9 mouse cellular contexts compared by ENCODE assay signal in the genomic region with DNA sequence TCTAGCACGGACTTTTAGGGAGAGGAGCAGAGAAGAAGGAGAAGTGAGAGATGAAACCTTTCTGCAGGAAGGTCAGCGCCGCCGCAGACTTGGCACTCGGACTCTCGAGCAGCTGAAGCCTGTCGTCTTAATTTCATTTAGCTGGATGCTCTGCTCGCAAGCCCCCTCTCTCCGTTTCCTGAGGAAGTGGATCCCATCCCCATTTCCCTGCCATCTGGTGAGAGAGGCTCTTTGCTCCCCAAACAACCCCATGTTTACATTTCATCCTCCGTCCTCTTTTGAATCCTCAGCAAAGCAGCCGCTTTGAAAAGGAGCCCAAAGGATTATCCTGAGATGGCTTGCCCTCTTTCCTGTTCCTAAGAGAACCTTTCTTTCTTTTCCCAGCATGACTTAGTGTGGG. TPM values are rescaled to one million over a fixed set of nuclear protein-coding genes. Genes with fewer than 3 reads are reported as not detected.
DNase-seq lines count a peak whose midpoint lies in the region; ATAC-seq lines count a peak whose summit lies in the region.
"Had no signal": no experiment of that assay in that cellular context is flagged by ENCODE, and none has a peak within 500 bp of the region (broad histone marks: within the 10 kb centered on the region; RNA-seq: fewer than 3 reads in every experiment).

No protein-coding gene starts in this region.

- H3K36me3 ChIP-seq in limb, embryonic 13.5 days: no peaks in the 10 kb centered on the region
- no peaks in the 10 kb centered on the region for H3K36me3 ChIP-seq in limb, embryonic 10.5 days
- no peaks in the 10 kb centered on the region for H3K36me3 ChIP-seq in liver, embryonic 12.5 days
- no peaks in the 10 kb centered on the region for H3K36me3 ChIP-seq in stomach, embryonic 14.5 days (ENCODE audit: control insufficient read depth, insufficient read depth, low read length)

- 28% methylated on average over 11 of the region's 11 CpGs for WGBS in limb, embryonic 13.5 days
- 32% methylated on average over 11 of the region's 11 CpGs for WGBS in limb, embryonic 10.5 days
- WGBS in liver, embryonic 12.5 days (ENCODE audit: insufficient replicate concordance): 14% methylated on average over 11 of the region's 11 CpGs
- WGBS in stomach, embryonic 14.5 days: 2% methylated on average over 11 of the region's 11 CpGs

- no peaks in the 10 kb centered on the region for H3K27me3 ChIP-seq in limb, embryonic 13.5 days
- no peaks in the 10 kb centered on the region for H3K27me3 ChIP-seq in limb, embryonic 10.5 days (ENCODE audit: low read depth, poor library complexity, severe bottlenecking)
- no peaks in the 10 kb centered on the region for H3K27me3 ChIP-seq in liver, embryonic 12.5 days (replicated peaks)
- H3K27me3 ChIP-seq in stomach, embryonic 14.5 days (ENCODE audit: control insufficient read depth, insufficient read depth, low read length): no peaks in the 10 kb centered on the region
- H3K27me3 ChIP-seq: Patski had no signal

- no peak for ATAC-seq in limb, embryonic 13.5 days (ENCODE audit: low FRiP score, low read depth)
- peak; percentile 46; the same call in 1 of the 2 replicates for ATAC-seq in granulocyte monocyte progenitor cell, adult 5-6 weeks (replicated peaks; ENCODE audit: poor library complexity, severe bottlenecking)
- ATAC-seq in liver, embryonic 12.5 days: no peak
- ATAC-seq in stomach, embryonic 14.5 days (ENCODE audit: insufficient number of reproducible peaks, insufficient read depth, low FRiP score, low read depth): peak; percentile 72; the same call in 1 of the 2 replicates
- no peak for ATAC-seq in frontal cortex, adult (ENCODE audit: low TSS enrichment)
- ATAC-seq: Patski had no signal

- 0 out of 2 replicates have a peak overlapping the region, but pooled peaks have one; percentile 14 for H3K9ac ChIP-seq in limb, embryonic 13.5 days
- no peak overlapping the region for H3K9ac ChIP-seq in liver, embryonic 12.5 days
- no peak overlapping the region for H3K9ac ChIP-seq in stomach, embryonic 14.5 days (replicated peaks; ENCODE audit: low read depth, low read length)

- no peak for DNase-seq in limb, embryonic 10.5 days (ENCODE audit: low spot score)
- no peak for DNase-seq in adrenal gland, postnatal 10 days
- DNase-seq in yolk sac, embryonic 10.5 days (ENCODE audit: low spot score): no peak

- no peak overlapping the region for H3K27ac ChIP-seq in limb, embryonic 13.5 days
- H3K27ac ChIP-seq in limb, embryonic 10.5 days: no peak overlapping the region
- no peak overlapping the region for H3K27ac ChIP-seq in liver, embryonic 12.5 days
- peak overlapping the region; percentile 4; the same call in 1 of the 2 replicates for H3K27ac ChIP-seq in stomach, embryonic 14.5 days (ENCODE audit: low read length)

- H3K4me2 ChIP-seq in limb, embryonic 13.5 days (replicated peaks): no peak overlapping the region; the same call in 1 of the 2 replicates
- H3K4me2 ChIP-seq in liver, embryonic 12.5 days: peak overlapping the region; percentile 22; the same call in 1 of the 2 replicates
- H3K4me2 ChIP-seq in stomach, embryonic 14.5 days (replicated peaks; ENCODE audit: low read depth, low read length): peak overlapping the region; percentile 2

- H3K9me3 ChIP-seq in limb, embryonic 13.5 days: 0 out of 2 replicates have a peak, but pooled peaks cover 1% of the 10 kb centered on the region
- no peaks in the 10 kb centered on the region for H3K9me3 ChIP-seq in limb, embryonic 10.5 days (replicated peaks)
- H3K9me3 ChIP-seq in liver, embryonic 12.5 days (replicated peaks): no peaks in the 10 kb centered on the region
- H3K9me3 ChIP-seq in stomach, embryonic 14.5 days (ENCODE audit: control insufficient read depth, low read depth, low read length): no peaks in the 10 kb centered on the region

- H3K4me3 ChIP-seq in limb, embryonic 13.5 days: no peak overlapping the region
- no peak overlapping the region for H3K4me3 ChIP-seq in limb, embryonic 10.5 days
- H3K4me3 ChIP-seq in liver, embryonic 12.5 days: no peak overlapping the region
- no peak overlapping the region for H3K4me3 ChIP-seq in stomach, embryonic 14.5 days (ENCODE audit: low read depth, low read length)

- H3K4me1 ChIP-seq in limb, embryonic 13.5 days: peaks cover 3% of the 10 kb centered on the region
- H3K4me1 ChIP-seq in limb, embryonic 10.5 days: peaks cover 4% of the 10 kb centered on the region
- H3K4me1 ChIP-seq in liver, embryonic 12.5 days: peaks cover 16% of the 10 kb centered on the region; the same call in 1 of the 2 replicates
- H3K4me1 ChIP-seq in stomach, embryonic 14.5 days (ENCODE audit: control insufficient read depth, insufficient read depth, low read length): peaks cover 10% of the 10 kb centered on the region; the same call in 1 of the 2 replicates

RNA-seq across cellular contexts. Expression of gene Kitl, which starts 16.2 kb away (rescaled TPM):
- polyA plus RNA-seq in limb, embryonic 13.5 days (2015; fragmentation: Nextera tagmentation; extraction: Ambion mirVana): 14.4 and 15.9 TPM in 2 replicates
- 7.0 and 9.0 TPM in 2 replicates for polyA plus RNA-seq in limb, embryonic 10.5 days (2016; fragmentation: Nextera tagmentation; extraction: Ambion mirVana)
- 0.17 TPM in 1 of 2 replicates, not detected in the other for total RNA-seq in granulocyte monocyte progenitor cell, adult 5-6 weeks (2014; fragmentation: Nextera tagmentation)
- not detected in 2 replicates for total RNA-seq in granulocyte monocyte progenitor cell, adult 5-6 weeks (2017)
- 15.8 and 19.6 TPM in 2 replicates for polyA plus RNA-seq in liver, embryonic 12.5 days (2016; fragmentation: Nextera tagmentation; extraction: Ambion mirVana)
- polyA plus RNA-seq in stomach, embryonic 14.5 days (2014; fragmentation: Nextera tagmentation; extraction: Ambion mirVana): 55.5 and 56.8 TPM in 2 replicates
- total RNA-seq in adrenal gland, postnatal 10 days (2021): 10 to 100 TPM; 56.9 to 62.6 TPM

Comparison
In these comparisons a context has a peak if more than half of its experiments do, and no peak if none do; other contexts are left out.
1. ATAC-seq: peak in granulocyte monocyte progenitor cell, adult 5-6 weeks (single experiment) and stomach, embryonic 14.5 days (single experiment); none in limb, embryonic 13.5 days (single experiment), liver, embryonic 12.5 days (single experiment) and frontal cortex, adult (single experiment).